Mouse (Mus musculus): ENCODE data around the gene G6pc3.
"Not testable (repeated sequence)": the region's sequence is repeated elsewhere in the genome, so short reads cannot be mapped to it uniquely, and the experiment has no call there.

The G6pc3 gene

GRCm38 (mm10) chr11:102189461-102190436, at the start of gene G6pc3:
Gene G6pc3 (plus strand): TSS chr11:102189620.
- DNase-seq: peak; percentile 88 to 91

- peak; percentile 58 to 80 for DNase-seq
Observed at GRCm38 (mm10) chr11:102140508-102140907, 48.9 kb upstream of the G6pc3 start.

GRCm38 (mm10) chr11:102142355-102142754, 47.1 kb upstream of the G6pc3 start:
- no peak for DNase-seq

- DNase-seq: no peak
Observed at GRCm38 (mm10) chr11:102144957-102145470, 44.4 kb upstream of the G6pc3 start.

GRCm38 (mm10) chr11:102145471-102146001, 43.9 kb upstream of the G6pc3 start, which contains the start of gene Nags:
Gene Nags (plus strand): TSS chr11:102145513.
- DNase-seq: no peak

- no peak for DNase-seq
Observed at GRCm38 (mm10) chr11:102146005-102146404, 43.4 kb upstream of the G6pc3 start.

GRCm38 (mm10) chr11:102146531-102146930, 42.9 kb upstream of the G6pc3 start:
- DNase-seq: no peak

- DNase-seq: no peak
Observed at GRCm38 (mm10) chr11:102147213-102147989, 42.0 kb upstream of the G6pc3 start.

- peak; percentile 87 to 90 for DNase-seq
Observed at GRCm38 (mm10) chr11:102156039-102156785, 33.2 kb upstream of the G6pc3 start, which contains the start of gene Tmem101. Gene Tmem101 (minus strand): TSS chr11:102156404.

- no peak for DNase-seq
Observed at GRCm38 (mm10) chr11:102156786-102157089, 32.7 kb upstream of the G6pc3 start.

GRCm38 (mm10) chr11:102158024-102158423, 31.4 kb upstream of the G6pc3 start:
- DNase-seq: not testable (repeated sequence)

GRCm38 (mm10) chr11:102159781-102160180, 29.6 kb upstream of the G6pc3 start:
- peak; percentile 80 to 84 for DNase-seq

- peak; percentile 53 to 71 for DNase-seq
Observed at GRCm38 (mm10) chr11:102165971-102166722, 23.3 kb upstream of the G6pc3 start.

- DNase-seq: peak; percentile 32 to 35
Observed at GRCm38 (mm10) chr11:102167539-102167938, 21.9 kb upstream of the G6pc3 start.

- DNase-seq: no peak
Observed at GRCm38 (mm10) chr11:102168689-102169088, 20.7 kb upstream of the G6pc3 start.

GRCm38 (mm10) chr11:102179836-102180235, 9.6 kb upstream of the G6pc3 start:
- no peak for DNase-seq

- DNase-seq: no peak
Observed at GRCm38 (mm10) chr11:102184253-102184645, 5.2 kb upstream of the G6pc3 start.

- DNase-seq: peak; percentile 91 to 97
Observed at GRCm38 (mm10) chr11:102184646-102185495, 4.5 kb upstream of the G6pc3 start, which contains the start of gene Lsm12. Gene Lsm12 (minus strand): TSS chr11:102185296.

- no peak for DNase-seq
Observed at GRCm38 (mm10) chr11:102185677-102186076, 3.7 kb upstream of the G6pc3 start.

GRCm38 (mm10) chr11:102186235-102186634, 3.2 kb upstream of the G6pc3 start:
- DNase-seq: no peak
